Mouse (Mus musculus) heart, embryonic 15.5 days (tissue): ENCODE data around the gene Rims4. TPM values are rescaled to one million over a fixed set of nuclear protein-coding genes. Genes with fewer than 3 reads are reported as not detected.

Experiments used
- ATAC-seq: fragments of 200-750 bp; cut with Nextera tagmentation; replicated peaks from 2 replicates; pipeline ENCODE4 v1.8.0; 2017; ENCODE audit warnings: low read depth, moderate TSS enrichment; ENCODE audit not compliant: insufficient number of reproducible peaks, insufficient read depth, low FRiP score
- H3K27ac ChIP-seq: fragments of 300-500 bp; sonication (generic); 2 replicates; pipeline ENCODE4 v1.5.1; 2015; ENCODE audit warnings: mild to moderate bottlenecking, inconsistent platforms
- H3K27me3 ChIP-seq: fragments of 300-500 bp; sonication (generic); 2 replicates; pipeline ENCODE4 v1.6.1; 2015; ENCODE audit warnings: inconsistent platforms
- H3K36me3 ChIP-seq: fragments of 300-500 bp; sonication (generic); 2 replicates; pipeline ENCODE4 v1.6.1; 2015; ENCODE audit warnings: mild to moderate bottlenecking, inconsistent platforms
- H3K4me1 ChIP-seq: fragments of 300-500 bp; sonication (generic); replicated peaks from 2 replicates; pipeline ENCODE4 v1.6.1; 2015; ENCODE audit warnings: inconsistent platforms
- H3K4me2 ChIP-seq: fragments of 300-500 bp; sonication (generic); 2 replicates; pipeline ENCODE4 v1.6.1; 2015; ENCODE audit warnings: inconsistent platforms, mild to moderate bottlenecking, moderate library complexity
- H3K4me3 ChIP-seq: fragments of 300-500 bp; sonication (generic); 2 replicates; pipeline ENCODE4 v1.5.1; 2015; ENCODE audit warnings: mild to moderate bottlenecking, inconsistent platforms
- H3K9ac ChIP-seq: fragments of 300-500 bp; sonication (generic); 2 replicates; pipeline ENCODE4 v1.6.1; 2015; ENCODE audit warnings: mild to moderate bottlenecking, inconsistent platforms
- H3K9me3 ChIP-seq: fragments of 300-500 bp; sonication (generic); replicated peaks from 2 replicates; pipeline ENCODE4 v1.6.1; 2016; ENCODE audit warnings: inconsistent platforms
- WGBS: fragments of 180-500 bp; shearing (Covaris S2); methylation state at CpG from one replicate; pipeline ENCODE4 v1.1.7; 2015; ENCODE audit warnings: mixed read lengths; 5-methylcytosine and 5-hydroxymethylcytosine counted together
- polyA plus RNA-seq: library from polyadenylated mRNA; unstranded; fragments of >200 nt; fragmentation: Nextera tagmentation; extraction: Ambion mirVana; gene quantifications from 2 replicates; pipeline ENCODE4 v1.2.1, GENCODE M21; 2015

Gene Rims4
- polyA plus RNA-seq, 1 experiment from 2014 or later = 0.31 TPM

GRCm38 (mm10) chr2:163814739-163815465, 103.6 kb downstream of the Rims4 start:
- H3K9ac ChIP-seq = no peak overlapping the region
- no peaks in the 10 kb centered on the region for H3K9me3 ChIP-seq
- H3K36me3 ChIP-seq = no peaks in the 10 kb centered on the region
- H3K4me1 ChIP-seq = peaks cover 4% of the 10 kb centered on the region; the same call in 1 of the 2 replicates
- 74% methylated on average over 9 of the region's 9 CpGs for WGBS
- peaks cover 4% of the 10 kb centered on the region; the same call in 1 of the 2 replicates for H3K27me3 ChIP-seq
- H3K4me3 ChIP-seq = no peak overlapping the region
- no peak for ATAC-seq
- no peak overlapping the region for H3K27ac ChIP-seq
- no peak overlapping the region for H3K4me2 ChIP-seq

GRCm38 (mm10) chr2:163813077-163813476, 105.4 kb downstream of the Rims4 start:
- Histone ChIP-seq H3K9ac (no peak overlapping the region), H3K36me3 (no peaks in the 10 kb centered on the region), H3K4me1 (peaks cover 4% of the 10 kb centered on the region; the same call in 1 of the 2 replicates), H3K4me3 (no peak overlapping the region), H3K27me3 (peaks cover 4% of the 10 kb centered on the region; the same call in 1 of the 2 replicates), H3K4me2 (no peak overlapping the region), H3K27ac (no peak overlapping the region), H3K9me3 (no peaks in the 10 kb centered on the region)
- ATAC-seq = no peak
- WGBS = 57% methylated on average over 5 of the region's 5 CpGs

Other genes starting within 250 kb of the Rims4 start
- gene Ada, start 168.4 kb downstream of the Rims4 start, polyA plus RNA-seq = 3.0 and 8.4 TPM in 2 replicates
- 2.2 and 3.5 TPM in 2 replicates for gene Ccn5, start 97.8 kb downstream of the Rims4 start, polyA plus RNA-seq
- gene Kcnk15, start 65.0 kb downstream of the Rims4 start, polyA plus RNA-seq = not detected in 2 replicates
- 202 and 213 TPM in 2 replicates for gene Ywhab, start 76.3 kb upstream of the Rims4 start, polyA plus RNA-seq
- gene Pabpc1l, start 106.8 kb upstream of the Rims4 start, polyA plus RNA-seq = 0.92 and 1.1 TPM in 2 replicates
- gene Stk4, start 151.6 kb upstream of the Rims4 start, polyA plus RNA-seq = 11.8 and 13.7 TPM in 2 replicates
- gene Tomm34, start 152.5 kb upstream of the Rims4 start, polyA plus RNA-seq = 42.8 and 51.8 TPM in 2 replicates